Mouse (Mus musculus): ENCODE results near the gene Fbxo10.
"Not testable (repeated sequence)": the region's sequence is repeated elsewhere in the genome, so short reads cannot be mapped to it uniquely, and the experiment has no call there.

Fbxo10 gene

DNA sequence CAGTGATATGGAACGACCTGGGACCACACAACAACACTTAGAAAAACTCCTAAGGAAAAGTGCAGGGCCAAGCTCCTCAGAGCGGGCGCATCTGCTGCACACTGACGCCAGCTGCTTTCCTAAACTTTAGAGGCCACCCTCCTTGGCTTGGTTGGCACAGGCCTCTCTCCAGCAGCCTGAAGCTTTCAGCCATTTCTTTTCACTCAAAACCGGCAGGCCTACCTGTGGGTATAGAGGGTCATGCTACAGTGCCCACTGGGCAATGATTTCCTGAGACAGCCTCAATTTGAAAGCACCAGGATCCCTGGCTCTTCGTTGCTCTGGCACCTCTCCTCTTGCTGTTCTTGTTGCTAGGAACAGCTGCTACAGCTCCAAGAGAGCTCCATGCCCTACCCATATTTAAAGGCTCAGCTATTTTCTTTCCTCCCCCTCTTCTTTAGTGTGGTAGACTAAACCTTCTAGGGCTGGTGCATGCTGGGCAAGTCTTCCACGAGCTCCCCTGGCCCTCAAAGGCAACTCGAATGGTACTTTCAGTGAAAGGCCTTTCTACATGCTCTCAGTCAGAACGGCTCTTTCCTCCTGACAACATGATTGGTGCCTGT lies 37.0 kb downstream of the Fbxo10 start:
- DNase-seq (ENCODE audit: low spot score) = no peak

DNA sequence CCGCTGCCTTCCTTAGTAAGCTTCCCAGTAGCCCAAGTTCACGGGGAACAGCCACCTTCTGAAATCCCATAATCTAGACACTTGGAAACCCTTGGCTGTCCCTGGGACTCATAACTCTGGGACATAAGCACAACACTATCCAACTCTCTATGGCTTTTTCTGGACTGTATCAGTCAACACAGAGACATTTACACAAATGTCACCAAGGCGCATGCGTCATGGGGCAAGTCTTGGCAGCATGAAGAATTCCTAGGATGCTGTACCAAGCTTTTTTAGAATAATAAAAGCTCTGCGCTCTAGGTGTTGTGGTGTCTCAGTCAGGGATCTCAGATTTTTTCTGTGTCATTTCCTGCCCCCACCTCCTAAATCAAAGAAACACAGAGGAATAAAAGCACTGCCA lies 37.7 kb downstream of the Fbxo10 start:
- no peak for DNase-seq (ENCODE audit: low spot score)

DNA sequence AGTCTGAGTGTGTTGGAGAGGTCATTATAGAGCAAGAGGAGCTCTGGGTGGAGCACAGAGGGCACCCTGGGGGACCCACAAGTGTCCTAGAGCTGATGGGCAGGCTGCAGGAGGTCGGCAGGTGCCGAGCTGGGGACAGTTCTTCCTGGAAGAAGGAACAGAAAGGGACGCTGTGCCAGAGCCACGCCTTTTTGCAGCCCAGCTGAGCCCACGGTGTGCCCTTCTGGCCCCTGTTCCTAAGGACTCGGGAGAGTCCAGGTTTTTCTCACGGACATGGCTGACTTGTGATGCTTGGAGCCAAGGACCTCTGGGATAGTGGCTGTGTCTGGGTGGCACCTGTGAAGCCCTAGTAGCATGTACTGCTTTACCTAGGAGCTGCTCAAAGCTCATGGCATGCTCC lies 43.6 kb downstream of the Fbxo10 start:
- DNase-seq (ENCODE audit: low spot score) = no peak

DNA sequence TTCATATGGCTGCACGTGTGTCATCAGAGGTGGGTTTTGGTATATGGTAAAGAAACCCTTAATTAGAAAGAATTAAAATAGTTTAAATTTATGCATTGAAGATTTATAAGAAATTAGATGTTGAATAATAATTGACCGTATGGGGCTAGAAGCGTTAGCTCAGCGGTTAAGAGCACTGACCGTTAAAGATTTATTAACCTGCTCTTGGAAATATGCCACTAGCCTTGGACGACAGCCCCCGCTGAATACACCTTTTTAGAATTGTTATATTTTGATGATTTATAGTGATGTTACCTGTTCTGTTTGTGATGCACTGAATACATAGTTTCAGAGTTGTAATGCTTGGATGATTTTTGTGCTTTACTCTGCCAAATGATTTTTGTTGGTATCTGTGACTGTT lies 44.9 kb downstream of the Fbxo10 start:
- DNase-seq (ENCODE audit: low spot score) = not testable (repeated sequence)

DNA sequence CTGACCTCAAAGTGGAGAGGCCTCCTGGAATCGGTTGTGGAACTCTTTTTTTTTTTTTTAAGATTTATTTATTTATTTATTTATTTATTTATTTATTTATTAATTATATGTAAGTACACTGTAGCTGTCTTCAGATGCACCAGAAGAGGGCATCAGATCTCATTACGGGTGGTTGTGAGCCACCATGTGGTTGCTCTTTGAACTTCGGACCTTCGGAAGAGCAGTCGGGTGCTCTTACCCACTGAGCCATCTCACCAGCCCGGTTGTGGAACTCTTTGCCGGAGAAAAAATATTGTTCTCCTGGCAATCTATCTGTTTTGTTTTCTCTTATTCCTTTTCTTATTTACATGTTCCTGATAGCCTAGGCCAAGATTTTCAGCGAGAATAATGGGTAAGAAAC lies 45.5 kb downstream of the Fbxo10 start:
- not testable (repeated sequence) for DNase-seq (ENCODE audit: low spot score)

DNA sequence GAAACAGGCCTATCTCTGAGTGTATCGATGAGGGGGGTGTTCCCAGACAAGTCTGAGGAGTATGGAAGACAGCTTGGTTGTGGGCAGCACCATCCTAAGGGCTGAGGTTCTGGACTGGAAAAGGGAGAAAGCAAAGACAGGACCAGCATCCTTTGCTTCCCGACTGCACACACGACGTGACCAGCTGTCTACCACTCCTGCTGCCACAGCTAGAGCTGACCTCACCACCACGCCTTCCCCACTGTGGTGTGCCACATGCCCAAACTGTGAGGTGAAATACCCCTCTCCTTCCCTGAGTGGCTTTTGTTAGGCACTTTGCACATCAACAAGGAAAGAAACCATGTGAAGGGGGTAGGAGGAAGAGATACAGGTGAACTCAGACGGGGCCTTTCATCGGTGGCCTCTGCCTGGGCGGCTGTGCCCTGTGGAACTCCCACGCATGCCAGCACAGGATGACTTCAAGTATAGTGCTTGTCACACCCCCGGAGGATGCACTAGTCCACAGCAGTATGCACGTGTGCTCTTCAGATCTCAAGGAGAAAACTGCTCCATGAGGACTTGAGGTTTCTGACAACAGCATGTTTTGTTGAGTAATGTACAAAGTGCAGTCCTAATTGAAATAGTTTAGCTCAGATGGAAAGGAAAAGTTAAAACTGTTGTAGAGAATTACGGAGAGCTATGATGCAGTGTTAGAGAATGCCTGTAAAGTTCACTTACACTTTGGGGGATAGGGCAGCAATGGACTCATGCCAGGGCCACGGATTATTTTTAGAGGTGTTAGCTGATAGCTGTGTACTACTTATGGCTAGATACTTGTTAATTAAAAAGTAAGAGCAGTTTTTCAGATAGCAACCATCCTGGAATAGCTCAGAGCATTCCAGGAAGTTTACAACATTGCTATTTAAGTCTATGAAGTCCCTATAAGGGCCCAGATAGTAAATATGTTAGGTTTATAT lies 46.7 kb downstream of the Fbxo10 start:
- no peak for DNase-seq (ENCODE audit: low spot score)

DNA sequence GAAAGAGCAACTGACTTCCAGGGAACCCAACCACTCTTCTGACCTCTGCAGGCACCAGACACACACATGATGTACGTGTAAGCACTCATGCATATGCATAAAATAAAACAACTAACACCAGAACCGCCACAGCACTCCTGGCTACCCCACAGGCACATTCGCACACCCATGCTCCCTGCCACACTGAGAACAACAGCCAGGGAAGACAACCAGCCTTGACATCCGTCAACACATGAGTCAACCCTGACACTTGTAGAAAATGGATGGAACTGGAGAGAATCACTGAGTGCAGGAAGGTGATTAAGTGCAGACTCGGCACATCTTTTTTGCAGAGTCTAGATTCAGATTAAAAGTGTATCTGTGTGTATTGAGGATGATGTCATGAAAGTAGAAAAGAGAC lies 47.8 kb downstream of the Fbxo10 start:
- DNase-seq (ENCODE audit: low spot score) = no peak

DNA sequence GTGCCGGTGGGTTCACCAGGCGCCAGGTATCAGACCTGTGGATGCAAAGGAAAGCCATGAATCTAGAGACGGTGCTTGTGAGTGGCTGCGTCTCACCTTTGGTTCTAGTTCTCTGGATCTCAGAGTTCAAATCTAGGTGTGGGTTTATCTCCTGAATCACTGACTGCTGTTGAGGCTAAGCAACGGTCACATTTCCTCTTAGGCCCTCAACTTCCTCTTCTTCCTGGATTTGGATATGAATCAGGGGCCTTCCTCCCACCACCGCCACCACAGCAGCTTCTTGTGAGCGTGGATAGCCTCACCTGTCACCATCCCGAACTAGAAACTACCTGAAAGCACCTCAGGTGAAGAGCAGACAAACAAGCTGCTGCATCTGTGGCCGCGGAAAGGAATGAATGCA lies 48.4 kb downstream of the Fbxo10 start:
- DNase-seq (ENCODE audit: low spot score) = no peak

DNA sequence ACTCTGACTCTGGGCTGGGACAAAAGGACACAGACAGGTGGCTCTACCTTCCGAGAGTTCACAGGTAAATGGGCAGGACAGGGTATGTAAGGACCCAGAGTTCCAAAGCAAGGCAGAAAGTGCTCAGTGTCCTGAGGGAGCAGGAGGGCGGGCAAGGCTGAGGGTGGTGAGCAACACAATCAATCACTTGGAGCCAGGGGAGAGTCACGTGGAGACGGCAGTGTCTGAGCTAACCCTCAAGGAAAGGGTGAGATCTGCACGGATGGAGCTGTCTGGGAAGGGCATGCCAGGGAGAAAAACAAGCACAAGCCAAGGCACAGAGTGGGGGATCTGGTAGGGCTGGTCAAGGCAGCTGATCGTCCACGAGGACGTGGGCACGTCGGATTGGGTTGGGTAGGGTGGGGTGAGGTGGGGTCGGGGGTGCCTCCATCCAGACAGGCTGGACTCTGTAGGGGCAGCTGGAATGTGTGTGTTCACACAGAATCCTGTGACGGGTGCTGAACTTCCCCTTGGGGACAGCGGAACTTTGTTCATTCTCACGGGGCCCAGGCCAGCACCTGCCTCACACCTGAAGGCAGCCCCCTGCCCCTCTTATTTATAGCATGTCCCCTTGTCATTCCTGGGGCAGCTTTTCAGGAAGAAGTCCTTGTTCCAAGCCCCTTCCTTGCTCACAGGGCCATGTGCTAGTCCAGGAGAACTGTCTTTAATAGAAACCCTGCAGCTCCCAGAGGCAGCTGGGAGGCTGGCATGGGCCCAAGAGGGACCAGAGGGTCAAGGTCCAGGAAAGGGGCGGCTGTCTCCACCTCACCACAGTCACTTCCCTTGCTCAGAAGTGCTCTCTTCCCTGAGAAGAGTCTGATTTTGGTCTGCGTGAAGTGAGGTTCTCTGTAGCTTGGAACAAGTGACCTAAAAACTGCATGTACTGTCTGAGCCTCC lies 49.4 kb downstream of the Fbxo10 start:
- peak; percentile 31 for DNase-seq (ENCODE audit: low spot score)

DNA sequence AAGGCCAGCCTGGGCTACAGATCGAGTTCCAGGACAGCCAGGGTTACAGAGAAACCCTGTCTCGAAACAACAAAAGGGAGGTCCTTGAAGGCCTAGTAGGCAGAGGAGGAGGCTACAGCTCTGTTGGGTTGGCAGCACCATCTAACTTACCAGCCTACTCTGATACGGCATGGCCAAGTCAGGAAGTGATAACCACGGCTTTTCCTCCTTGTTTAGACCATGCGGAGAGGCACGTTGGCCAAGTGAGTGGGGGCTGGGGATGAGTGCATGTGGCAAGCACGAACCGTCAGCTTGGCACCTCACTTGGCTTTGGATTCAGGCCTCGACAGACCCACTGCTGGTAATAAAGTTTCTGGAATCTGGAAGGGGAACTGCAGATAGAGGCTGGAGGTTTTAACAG lies 51.8 kb downstream of the Fbxo10 start:
- no peak for DNase-seq (ENCODE audit: low spot score)

DNA sequence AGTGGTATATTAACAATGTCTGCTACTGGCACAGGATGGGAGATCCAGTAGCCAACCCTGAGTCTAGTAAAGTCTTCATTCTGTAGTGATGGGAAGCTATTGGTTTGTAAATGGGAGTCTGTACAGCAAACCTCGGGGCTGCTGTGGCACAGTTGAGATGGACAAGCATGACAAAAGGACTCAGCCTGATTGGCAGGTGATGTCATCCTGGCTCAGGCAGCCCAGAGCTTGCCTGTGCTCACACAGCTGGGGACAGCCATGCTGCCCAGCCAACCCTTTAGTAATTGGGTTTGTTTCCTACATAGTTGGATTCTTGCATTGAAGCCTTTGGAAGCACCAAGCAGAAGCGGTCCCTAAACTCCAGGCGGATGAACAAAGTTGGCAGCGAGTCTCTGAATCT lies 57.9 kb downstream of the Fbxo10 start:
- DNase-seq (ENCODE audit: low spot score) = no peak

DNA sequence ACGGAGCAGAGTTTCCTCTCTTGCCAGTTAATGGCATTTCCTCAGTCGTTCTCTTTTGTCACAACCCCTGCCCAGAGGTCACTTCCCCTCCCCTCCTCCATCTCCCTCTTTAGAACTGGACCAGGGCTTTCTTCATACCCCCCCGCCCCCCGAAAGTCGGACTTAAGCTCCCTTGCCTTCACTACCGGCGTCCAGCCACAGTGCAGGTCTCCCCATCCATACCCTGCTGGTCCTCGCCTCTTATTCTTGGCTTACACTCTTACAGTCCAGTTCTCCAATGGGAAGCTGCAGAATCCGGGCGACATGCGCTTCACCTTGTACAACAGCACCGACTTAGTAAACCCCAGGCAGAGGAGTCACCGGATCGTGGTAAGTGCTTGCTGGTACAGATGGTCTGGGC lies 65.4 kb downstream of the Fbxo10 start:
- no peak for DNase-seq (ENCODE audit: low spot score)

DNA sequence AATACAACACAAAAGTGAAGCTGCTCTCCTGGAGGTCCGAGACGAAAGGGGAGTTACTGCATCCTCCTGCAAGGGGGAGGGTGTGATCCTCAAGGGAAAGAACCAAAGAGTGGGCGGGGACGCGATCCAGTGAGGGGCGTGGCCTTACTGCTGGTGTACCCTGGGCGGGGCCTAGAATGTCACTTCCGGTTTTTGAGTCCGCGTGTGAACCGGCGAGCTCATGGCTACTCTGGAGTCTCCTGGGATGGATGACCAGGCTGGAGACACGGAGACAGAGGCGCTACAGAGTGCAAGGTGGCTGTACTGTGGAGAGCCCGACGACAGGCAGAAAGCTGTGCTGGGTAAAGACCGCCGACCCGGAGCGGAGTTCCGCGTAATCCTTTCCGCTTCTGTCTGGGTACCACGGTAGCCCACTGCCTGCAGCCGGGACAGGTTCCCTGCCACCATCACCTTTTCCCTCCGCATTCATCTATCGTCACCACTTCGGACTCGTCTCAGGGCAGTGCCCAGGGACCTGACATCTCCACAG lies 65.9 kb downstream of the Fbxo10 start, which contains the start of gene Polr1e:
TSS of gene Polr1e (plus strand) at position 132 of the 529 bp plus-strand sequence.
- DNase-seq (ENCODE audit: low spot score) = peak; percentile 90

DNA sequence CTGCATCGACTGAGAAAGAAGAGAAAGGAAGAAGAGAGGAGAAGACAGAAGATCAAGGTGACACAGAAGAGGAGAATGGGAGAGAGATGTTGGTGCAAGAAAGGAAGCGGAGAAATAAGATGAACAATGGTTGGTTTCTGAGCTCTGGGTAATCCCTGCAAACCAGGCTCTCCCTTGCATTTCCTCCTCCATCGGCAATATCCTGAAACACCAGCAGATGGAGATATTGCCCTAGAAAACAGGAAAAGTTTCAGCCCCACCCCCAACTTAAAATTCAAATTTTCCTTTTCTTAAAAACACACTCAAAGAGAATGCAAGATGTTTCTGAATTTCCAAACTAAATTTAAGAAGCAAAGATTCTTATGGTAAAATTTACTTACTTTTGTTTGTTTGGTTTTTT lies 68.8 kb downstream of the Fbxo10 start:
- DNase-seq (ENCODE audit: low spot score) = no peak

DNA sequence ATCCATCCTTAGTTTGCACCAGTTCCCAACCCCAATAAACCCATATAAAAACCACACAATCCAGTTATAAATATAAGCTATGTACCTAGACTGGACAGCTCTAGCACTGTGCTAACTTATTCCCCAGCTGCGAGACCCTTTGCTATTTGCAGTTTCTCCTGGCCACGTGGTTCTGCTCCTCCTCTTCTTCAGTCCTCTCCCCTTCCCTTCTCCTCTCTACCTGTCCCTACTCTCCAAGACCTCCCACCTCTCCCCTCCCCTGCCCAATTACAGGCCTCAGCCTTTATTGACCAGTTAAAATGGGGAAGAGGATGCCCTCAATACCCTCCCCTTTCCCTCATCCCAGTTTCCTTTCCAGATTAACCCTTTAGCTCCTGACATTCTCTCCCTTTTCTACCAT lies 70.9 kb downstream of the Fbxo10 start:
- DNase-seq (ENCODE audit: low spot score) = no peak

DNA sequence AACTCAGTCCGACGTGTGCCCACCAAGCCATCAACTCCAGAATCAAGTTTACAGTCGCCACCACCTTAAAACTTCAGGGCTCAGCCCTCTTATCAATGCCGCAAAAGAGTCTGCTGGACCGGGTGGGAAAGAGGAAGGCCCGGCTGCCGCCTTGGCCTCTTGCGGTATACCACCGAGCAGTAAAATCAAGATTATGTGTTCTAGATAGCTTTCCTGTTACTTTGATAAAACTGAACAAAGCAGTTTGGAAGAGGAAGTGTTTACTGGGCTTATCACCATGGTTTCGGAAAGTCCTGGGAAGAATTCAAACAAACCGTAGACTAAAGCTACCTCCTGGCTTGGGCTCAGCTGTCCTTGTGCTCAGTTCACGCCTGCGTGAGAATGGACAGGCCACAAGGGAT lies 71.4 kb downstream of the Fbxo10 start:
- no peak for DNase-seq (ENCODE audit: low spot score)

DNA sequence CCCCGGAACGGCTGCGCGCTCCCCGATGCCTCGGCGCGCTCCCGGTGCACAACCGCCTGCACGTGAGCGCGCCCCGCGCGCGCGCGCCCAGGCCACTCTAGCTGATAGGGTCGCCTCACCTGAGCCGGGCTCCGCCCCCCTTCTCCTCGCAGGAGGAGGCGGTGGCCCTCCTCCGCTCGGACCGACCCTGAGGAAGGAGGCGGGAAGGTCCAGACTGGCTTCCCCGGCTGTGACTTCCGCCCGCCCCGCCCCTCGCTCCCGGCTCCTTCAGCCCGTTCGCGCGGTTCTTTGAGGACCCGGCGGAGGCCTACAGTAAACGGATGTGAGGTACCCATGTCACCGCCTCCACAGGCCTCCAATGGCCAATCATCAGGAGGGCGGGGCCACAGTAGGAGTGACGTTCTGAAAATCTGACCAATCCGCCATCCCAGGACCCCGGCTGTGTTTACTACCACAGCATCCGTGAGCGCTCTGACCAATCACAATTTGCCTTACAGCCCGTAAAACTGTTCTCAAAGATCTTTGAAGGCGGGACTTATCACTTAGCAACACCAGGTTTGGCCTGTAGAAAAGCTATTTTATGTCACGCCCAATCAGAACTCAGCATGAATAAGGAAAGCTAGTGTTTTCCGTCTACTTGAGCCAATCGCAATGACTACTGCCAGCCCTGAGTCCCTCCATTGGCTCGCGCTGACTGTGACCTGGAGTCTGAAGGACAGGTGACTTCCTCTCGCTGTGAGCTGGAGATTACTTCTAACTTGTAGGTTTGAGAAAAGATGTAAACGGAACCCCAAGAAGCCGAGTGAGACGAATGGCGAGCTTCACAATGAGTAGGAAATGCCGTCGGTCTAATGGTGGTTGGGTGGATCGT lies 72.1 kb downstream of the Fbxo10 start, which contains the start of gene Zbtb5:
TSS of gene Zbtb5 (minus strand) at position 308 of the 871 bp plus-strand sequence.
- DNase-seq (ENCODE audit: low spot score) = peak; percentile 100

DNA sequence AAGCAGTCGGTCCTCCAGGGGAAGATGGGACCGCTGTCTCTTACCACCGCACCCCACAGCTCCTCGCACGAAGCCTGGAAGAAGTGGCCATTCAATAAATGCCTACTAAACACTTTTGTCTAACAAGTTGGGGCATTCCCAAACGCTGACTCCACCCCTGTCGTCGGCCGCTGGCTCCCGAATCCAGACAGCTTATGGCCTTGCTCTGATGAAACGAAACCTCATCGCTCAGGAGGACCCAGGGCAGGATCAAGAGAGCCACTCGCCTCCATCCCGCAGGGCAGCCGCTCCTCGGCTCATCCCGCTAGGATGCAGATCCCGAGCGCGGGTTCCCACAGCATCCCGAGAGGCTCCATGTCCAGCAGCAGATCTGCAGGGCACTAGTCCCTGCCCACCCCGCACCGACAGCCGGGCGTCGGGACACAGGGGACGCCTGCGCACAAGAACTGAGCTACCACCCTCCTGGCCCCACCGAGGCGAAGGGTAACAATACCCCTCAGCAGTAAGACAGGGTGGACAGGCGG lies 72.8 kb downstream of the Fbxo10 start:
- peak; percentile 55 for DNase-seq (ENCODE audit: low spot score)

DNA sequence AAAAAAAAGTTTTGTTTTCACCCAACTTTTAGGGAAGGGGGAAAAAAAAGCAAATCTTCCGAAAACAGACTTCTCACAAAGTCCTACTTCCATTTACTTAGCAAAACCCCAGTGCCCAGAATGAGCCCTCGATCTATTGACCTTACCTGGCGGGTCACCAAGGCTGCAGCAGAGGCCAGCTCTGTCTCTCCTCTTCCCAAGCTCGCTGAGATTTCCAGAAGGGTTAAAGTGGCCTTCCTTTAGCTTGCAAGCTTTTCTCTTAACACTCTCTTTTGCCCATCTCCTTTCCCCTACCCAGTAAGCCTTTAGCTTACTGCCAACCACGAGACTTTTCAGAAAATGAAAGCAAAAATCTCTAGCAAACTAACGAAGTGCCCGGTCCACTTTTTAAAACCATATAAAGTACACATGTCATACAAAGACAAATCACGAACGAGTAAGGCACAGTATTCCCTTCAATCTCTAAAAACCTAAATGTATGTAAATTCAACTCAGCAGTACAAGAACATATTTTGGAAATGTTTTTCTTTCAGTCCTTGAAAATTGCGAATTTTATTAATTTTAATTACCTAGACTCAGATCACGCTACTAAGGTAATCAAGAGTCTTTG lies 73.5 kb downstream of the Fbxo10 start:
- no peak for DNase-seq (ENCODE audit: low spot score)

DNA sequence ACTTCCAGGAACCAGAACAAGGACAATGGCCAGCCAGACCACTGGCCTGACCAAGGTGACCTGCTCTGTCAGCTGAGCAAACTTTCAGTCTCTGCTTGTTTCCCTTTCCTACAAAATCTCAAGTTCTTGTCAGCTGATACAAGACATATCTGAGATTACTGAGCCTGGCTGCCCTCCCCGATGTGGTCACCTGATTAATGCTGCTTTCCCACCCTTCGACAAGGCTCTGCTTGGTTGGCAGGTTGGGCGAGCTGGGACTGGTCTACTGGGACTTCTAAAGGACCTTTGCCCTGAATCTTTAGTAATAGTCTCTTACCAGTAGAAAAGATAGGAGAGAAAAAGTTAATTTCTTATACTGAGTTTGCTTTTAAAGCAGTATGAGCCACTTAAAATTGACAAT lies 79.0 kb downstream of the Fbxo10 start:
- DNase-seq (ENCODE audit: low spot score) = no peak
